Mouse (Mus musculus) MEL-GATA-1-ER (cell line): ENCODE measurements around the gene Dock1.

Experiments
- DNase-seq: peaks from one replicate; pipeline ENCODE4 v3.0.0-alpha.2; 2012; ENCODE audit warnings: low read depth; ENCODE audit errors: extremely low read depth

Dock1 gene

GRCm38 (mm10) chr7:134695431-134695830, 25.0 kb downstream of the Dock1 start:
- no peak for DNase-seq

DNA sequence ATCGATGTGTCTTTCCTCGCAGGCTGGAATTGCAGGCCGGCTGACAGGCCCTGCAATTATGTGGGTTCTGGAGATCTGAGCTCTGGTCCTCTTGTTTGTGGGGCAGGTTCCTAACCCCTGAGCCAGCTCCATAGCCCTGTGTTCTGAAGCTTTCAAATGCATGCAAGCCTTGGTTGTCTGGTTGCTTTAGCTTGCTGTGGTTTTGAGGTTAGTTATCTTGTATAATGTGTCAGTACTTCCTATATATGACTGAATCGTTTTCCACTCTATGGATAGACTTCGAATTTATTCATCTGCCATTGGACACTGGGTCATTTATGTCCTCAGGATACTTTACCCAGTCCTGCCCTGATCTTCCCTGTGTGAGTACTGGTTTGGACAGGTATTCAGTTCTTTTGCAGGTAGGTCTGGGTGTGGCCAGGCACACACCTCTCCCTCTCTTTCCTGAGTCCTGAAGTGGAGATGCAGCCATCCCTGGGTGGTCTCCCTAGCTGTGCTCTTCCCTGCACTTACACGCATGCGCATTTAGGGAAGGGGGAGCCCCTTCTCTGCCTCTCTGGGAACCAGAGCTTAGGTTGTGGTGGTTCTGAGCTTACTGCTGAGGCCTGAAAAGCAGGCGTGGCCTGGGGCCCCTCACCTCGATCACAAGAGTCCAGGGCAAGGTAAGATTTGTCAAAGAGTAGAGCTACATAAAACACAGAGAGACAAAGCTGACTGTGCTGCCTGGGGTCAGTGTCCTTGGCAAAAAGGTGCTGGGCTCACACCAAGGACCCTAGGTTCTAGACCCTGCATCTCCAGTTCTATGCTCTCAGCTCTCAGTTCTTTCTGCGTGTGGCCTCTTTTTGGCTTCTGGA, 25.9 kb downstream of the Dock1 start:
- DNase-seq, result no peak

- no peak for DNase-seq
Observed at GRCm38 (mm10) chr7:134697479-134697878, 27.0 kb downstream of the Dock1 start.

DNA sequence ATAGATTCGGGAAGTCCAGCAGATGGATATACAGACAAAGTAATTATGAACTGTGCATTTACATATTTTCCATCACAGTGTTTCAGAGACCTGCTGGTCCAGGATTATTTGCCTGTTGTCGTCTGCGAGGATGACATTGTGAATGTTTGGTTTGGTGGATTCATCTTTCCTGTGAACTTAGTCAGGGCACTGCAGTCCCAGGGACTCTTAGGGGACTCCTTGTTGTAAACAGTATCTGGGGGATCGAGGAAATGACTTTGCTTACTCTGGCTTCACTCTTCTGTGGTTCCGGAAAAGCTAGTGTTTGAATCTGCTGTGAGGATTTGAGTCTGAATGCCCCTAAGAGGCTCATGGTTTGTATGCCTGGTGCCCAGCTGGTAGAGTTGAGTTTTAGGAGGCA, 27.8 kb downstream of the Dock1 start:
- no peak for DNase-seq

- no peak for DNase-seq
Observed at GRCm38 (mm10) chr7:134700001-134700400, 29.5 kb downstream of the Dock1 start.

DNA sequence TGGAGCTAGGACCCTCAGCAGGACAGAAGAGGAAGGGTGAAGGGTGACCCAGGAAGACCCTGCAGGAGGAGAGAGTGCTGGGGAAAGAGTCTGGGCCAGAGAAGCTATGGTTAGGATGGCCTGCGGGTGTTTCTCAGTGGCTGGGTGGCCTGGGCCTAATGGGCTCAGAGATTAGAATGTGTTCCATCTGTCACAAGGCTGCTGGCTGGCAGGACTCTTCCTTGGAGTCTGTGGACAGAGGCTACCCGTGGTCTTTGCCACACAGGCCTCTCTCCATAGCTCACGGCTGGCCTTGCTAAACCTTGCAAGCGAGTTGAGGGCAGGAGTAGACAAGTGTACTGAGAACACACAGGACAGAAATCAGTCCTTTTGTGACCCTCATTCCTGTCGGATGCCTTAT, 32.0 kb downstream of the Dock1 start:
- DNase-seq, result no peak

DNA sequence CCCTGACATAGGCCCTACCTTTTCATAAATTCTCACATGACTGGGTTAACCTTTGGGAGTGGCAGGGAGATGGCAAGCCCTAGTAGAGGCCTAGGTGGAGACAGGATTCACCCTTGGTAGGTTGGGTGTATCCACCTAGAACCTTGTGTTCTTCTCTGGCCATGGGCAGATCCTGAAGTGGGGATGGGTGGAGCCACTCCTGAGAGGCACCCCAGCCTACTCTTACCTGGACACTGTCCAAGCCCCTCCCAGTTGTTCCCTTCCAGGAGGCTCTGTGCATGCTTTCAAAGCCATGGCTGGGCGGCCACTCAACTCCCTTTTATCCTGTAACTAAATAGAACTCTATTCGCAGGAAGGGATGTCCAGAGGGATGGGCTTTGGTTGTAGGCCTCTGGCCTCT, 33.2 kb downstream of the Dock1 start:
- DNase-seq, result no peak

GRCm38 (mm10) chr7:134709226-134709853, 38.9 kb downstream of the Dock1 start:
- no peak for DNase-seq

- no peak for DNase-seq
Observed at GRCm38 (mm10) chr7:134711576-134711975, 41.1 kb downstream of the Dock1 start.

- no peak for DNase-seq
Observed at GRCm38 (mm10) chr7:134719406-134719805, 49.0 kb downstream of the Dock1 start.

DNA sequence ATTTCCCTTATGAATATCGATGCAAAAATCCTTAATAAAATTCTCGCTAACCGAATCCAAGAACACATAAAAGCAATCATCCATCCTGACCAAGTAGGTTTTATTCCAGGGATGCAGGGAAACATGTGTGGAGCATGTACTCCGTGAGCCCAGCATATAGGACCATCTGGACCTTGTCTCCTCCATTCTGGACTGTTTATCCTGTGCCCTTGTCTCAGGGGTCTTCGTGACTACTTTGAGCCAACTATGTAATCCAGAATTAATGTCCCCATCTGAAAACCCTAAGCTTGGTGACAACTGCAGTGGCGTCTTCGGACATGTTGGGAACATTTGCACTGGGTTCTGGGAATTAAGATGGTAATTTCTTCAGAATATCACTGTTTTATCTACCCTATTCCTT, 51.9 kb downstream of the Dock1 start:
- DNase-seq, result no peak

DNA sequence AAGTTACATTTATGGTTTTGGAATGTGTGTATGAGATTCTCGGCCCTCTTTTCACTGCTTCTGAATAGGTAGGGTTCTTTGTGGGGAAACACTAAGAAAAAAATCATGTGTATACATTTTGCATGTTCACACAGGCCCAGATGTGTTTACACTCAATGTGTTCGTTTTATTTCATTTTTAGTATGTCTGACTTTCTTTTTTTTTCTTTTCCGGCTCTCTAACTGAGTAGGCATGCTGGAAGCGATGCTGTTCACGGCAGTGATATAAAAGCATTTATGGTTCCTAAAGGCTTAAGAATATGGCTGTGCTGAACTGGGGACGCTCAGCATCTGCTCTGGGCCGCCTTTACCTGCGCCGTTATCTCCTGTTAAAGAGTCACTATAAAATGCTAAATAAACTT, 52.5 kb downstream of the Dock1 start:
- no peak for DNase-seq

DNA sequence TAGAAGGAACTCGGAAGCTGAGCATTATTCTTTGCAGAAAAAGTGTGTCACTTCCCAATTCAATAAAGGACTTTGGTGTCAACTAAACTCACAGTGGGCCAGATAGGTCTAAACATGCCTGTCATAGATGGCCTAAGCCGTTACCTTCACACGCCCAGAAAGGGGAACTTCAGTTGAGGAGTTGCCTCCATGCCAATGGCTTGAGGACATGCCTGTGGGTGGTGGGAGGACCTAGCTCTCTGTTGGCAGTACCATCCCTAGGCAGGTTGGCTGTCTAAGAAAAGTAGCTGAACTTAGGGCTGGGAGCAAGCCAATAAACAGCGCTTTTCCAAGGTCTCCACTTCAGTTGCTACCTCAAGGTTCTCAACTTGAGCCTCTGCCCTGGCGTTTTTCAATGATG, 53.1 kb downstream of the Dock1 start:
- no peak for DNase-seq

DNA sequence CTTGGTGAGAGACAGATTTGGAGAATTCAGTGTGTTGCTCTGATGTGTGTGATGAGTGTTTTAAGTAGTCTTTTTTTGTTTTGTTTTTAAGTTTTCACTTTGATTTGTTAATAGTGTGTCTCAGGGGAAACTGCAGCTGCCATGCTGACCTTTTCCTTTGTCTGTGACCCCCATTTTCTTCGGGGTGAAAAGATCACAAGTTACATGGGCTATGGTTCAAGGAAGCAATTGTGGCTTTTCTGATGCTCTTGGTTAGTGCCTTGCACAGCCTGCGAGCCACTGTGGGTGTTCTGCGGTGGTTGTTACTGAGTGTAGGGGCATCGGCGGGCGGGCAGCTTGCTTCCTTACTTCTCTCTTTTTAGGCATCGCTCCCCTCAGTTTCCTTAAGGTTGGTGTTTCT, 54.4 kb downstream of the Dock1 start:
- no peak for DNase-seq

GRCm38 (mm10) chr7:134725551-134726529, 55.4 kb downstream of the Dock1 start:
- no peak for DNase-seq

DNA sequence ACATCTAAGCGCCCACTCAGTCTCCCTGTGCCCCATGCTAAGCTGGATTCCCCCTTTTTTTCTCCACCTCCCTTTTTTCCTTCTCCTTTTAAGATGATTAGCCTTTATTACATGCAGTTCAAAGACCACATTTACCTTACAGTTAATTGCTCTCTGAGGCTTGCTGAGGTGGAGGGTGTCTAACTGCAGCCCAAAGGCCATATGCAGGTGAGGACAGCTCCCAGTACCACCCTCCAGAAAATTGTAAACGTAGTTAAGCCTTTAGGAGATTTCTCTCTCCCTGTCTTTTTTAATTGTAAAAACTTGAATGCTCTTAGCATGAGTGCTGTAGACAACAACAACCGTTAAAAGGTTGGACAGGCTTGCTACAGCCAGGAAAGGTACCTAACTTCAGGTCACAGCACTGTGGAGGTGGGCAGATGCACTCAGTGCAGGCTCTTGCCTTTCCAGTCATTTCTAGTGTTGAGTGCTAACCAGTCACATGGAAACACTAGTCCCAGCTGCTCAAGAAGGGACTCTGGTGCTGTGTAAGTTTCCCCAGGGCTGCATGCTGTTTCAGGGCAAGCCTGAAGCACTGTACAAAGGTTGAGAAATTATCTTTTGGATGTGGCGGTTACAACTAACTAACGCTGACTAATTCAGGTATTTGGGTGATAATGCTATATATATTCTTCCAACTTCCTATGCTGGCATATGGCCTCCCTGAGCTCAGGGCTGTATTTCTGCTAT, 56.2 kb downstream of the Dock1 start:
- no peak for DNase-seq

GRCm38 (mm10) chr7:134729348-134729747, 58.9 kb downstream of the Dock1 start:
- no peak for DNase-seq

- no peak for DNase-seq
Observed at GRCm38 (mm10) chr7:134730406-134731126, 60.1 kb downstream of the Dock1 start.

DNA sequence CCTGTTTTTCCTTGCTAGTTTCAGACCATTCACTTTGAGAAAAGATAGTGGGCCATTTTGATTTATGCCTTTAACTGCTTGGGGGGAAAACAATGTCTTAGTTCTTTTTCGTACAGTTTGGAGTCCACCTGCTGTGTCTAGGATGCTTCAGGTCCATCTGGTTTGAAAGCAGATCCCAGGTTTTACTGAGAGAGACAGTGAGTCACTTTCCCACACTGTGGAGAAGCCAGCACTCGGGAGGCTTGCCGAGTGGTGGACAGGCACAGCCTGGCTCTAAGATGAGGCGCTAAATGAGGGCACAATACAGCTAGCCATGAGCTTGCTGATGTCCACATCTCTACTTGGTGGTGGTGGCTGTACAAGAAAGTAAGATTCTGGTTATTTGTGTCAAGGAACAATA, 76.6 kb downstream of the Dock1 start:
- no peak for DNase-seq

DNA sequence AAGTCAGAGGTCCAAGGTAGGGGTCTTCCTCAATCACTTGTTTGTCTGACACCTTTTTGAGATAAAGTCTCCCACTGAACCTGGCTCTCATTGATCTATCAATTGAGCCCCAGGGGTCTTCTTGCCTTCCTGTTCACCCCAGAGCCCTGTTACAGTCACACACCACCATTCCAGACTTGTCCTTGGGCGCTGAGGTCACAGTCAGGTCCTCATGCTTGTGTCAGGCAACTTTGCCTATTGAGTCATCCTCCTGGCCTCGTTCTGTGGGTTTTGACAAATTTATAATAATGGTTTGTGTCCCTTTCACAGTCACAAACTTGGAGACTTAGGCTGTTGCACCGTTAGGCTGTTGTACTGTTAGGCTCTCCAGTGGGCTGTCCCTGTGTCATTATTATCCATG, 77.9 kb downstream of the Dock1 start:
- DNase-seq, result no peak
